In genomic region chr2:70620225-70620624, GRCm38 (mm10) we compare ENCODE assay signal across 8 mouse cellular contexts. TPM values are rescaled to one million over a fixed set of nuclear protein-coding genes. Genes with fewer than 3 reads are reported as not detected.
DNase-seq lines count a peak whose midpoint lies in the region; ATAC-seq lines count a peak whose summit lies in the region.

No protein-coding gene starts in this region.

- peak; percentile 50; the same call in 1 of the 2 replicates for ATAC-seq in frontal cortex, adult (ENCODE audit: low TSS enrichment)

- DNase-seq in cerebellum, adult 8-10 months: peak; percentile 12
- no peak for DNase-seq in cerebellum, adult 11 months
- peak; percentile 41 for DNase-seq in 3T3-L1 (ENCODE audit: low read depth, low spot score)
- DNase-seq in adrenal gland, postnatal 25 days: peak; percentile 66
- DNase-seq in left cerebral cortex, postnatal 25 days (ENCODE audit: low spot score in 2 of 2): peak; percentile 22 to 41
- DNase-seq in retina, postnatal 7 days (ENCODE audit: low read depth, low spot score): peak; percentile 57
- peak; percentile 81 for DNase-seq in thymus, postnatal 4 days

- intact Hi-C loops in left cerebral cortex, postnatal 25 days (cut with DNase I): no loop called here

RNA-seq across cellular contexts. Expression of gene Gorasp2, which starts 41.2 kb away (rescaled TPM):
- total RNA-seq in adrenal gland, postnatal 25 days (2021): 102 and 108 TPM in 2 replicates
- 100 to 1,000 TPM in 1 of 2 experiments, 10 to 100 TPM in 1; 93.5 to 102 TPM for total RNA-seq in left cerebral cortex, postnatal 25 days (2021)

RNA-seq across cellular contexts. Expression of gene Gm26558, which starts 41.7 kb away (rescaled TPM):
- total RNA-seq in adrenal gland, postnatal 25 days (2021): 0.52 TPM in 1 of 2 replicates, not detected in the other
- total RNA-seq in left cerebral cortex, postnatal 25 days (2021): not detected
